Mouse (Mus musculus) megakaryocyte-erythroid progenitor cell, adult 5-6 weeks (primary cell): ENCODE data around the gene Pga5. TPM values are rescaled to one million over a fixed set of nuclear protein-coding genes. Genes with fewer than 3 reads are reported as not detected.

Experiments used
- ATAC-seq: replicated peaks from 2 replicates; pipeline ENCODE4 v1.8.0; 2016; ENCODE audit warnings: mild to moderate bottlenecking, inconsistent platforms; ENCODE audit not compliant: severe bottlenecking, poor library complexity, low FRiP score, low TSS enrichment
- total RNA-seq, 2 experiments: library from RNA; stranded (forward) in 1 of 2; stranded (reverse) in 1 of 2; fragments of 200-1000, 215-1000 nt in 1 of 2; fragments of >200 nt in 1 of 2; fragmentation: Nextera tagmentation in 1 of 2; gene quantifications; 2 replicates each; pipeline ENCODE4 v1.2.3; 2014 to 2017

Gene Pga5
- total RNA-seq, 2 experiments from 2014 or later = not detected

GRCm38 (mm10) chr19:10676656-10677055, 1.2 kb downstream of the Pga5 start:
- ATAC-seq = no peak

GRCm38 (mm10) chr19:10673275-10673674, 4.6 kb downstream of the Pga5 start:
- ATAC-seq = no peak

GRCm38 (mm10) chr19:10671854-10672417, 5.9 kb downstream of the Pga5 start:
- no peak for ATAC-seq

- ATAC-seq = no peak
These were observed 6.6 kb downstream of the Pga5 start for GRCm38 (mm10) chr19:10671319-10671718.

GRCm38 (mm10) chr19:10665499-10665898, 12.4 kb downstream of the Pga5 start:
- peak; percentile 42; the same call in 1 of the 2 replicates for ATAC-seq

GRCm38 (mm10) chr19:10665093-10665492, 12.8 kb downstream of the Pga5 start:
- ATAC-seq = no peak

- ATAC-seq = no peak
These were observed 15.2 kb downstream of the Pga5 start for GRCm38 (mm10) chr19:10662665-10663064.

GRCm38 (mm10) chr19:10661919-10662318, 16.0 kb downstream of the Pga5 start:
- peak; percentile 76 for ATAC-seq

- ATAC-seq = peak; percentile 89
These were observed 16.5 kb downstream of the Pga5 start for GRCm38 (mm10) chr19:10661373-10661772.

- ATAC-seq = no peak
These were observed 19.5 kb downstream of the Pga5 start for GRCm38 (mm10) chr19:10658406-10658805.

GRCm38 (mm10) chr19:10657742-10658141, 20.1 kb downstream of the Pga5 start:
- no peak for ATAC-seq

- ATAC-seq = no peak
These were observed 21.8 kb downstream of the Pga5 start for GRCm38 (mm10) chr19:10656058-10656457.

GRCm38 (mm10) chr19:10648156-10648555, 29.7 kb downstream of the Pga5 start:
- no peak for ATAC-seq

GRCm38 (mm10) chr19:10645616-10646015, 32.3 kb downstream of the Pga5 start:
- no peak for ATAC-seq

GRCm38 (mm10) chr19:10640589-10641378, 37.1 kb downstream of the Pga5 start:
- no peak for ATAC-seq

- peak; percentile 73 for ATAC-seq
These were observed 37.8 kb downstream of the Pga5 start for GRCm38 (mm10) chr19:10640080-10640479.

GRCm38 (mm10) chr19:10637840-10638239, 40.0 kb downstream of the Pga5 start:
- no peak for ATAC-seq

GRCm38 (mm10) chr19:10634872-10635318, 43.0 kb downstream of the Pga5 start:
- peak; percentile 80 for ATAC-seq

- ATAC-seq = peak; percentile 84
These were observed 43.6 kb downstream of the Pga5 start, which contains the start of gene Vwce for GRCm38 (mm10) chr19:10634106-10634871. Vwce (plus strand) TSS chr19:10634213.
